Mouse (Mus musculus): ENCODE measurements around the gene Pwwp2b.

Pwwp2b gene

GRCm38 (mm10) chr7:139247881-139248614, at the start of gene Pwwp2b:
TSS of gene Pwwp2b (plus strand) at chr7:139248482.
- peak; percentile 75 for DNase-seq (ENCODE audit: low read depth, low spot score)

GRCm38 (mm10) chr7:139200108-139200507, 48.2 kb upstream of the Pwwp2b start:
- peak; percentile 70 for DNase-seq (ENCODE audit: low read depth, low spot score)

DNA sequence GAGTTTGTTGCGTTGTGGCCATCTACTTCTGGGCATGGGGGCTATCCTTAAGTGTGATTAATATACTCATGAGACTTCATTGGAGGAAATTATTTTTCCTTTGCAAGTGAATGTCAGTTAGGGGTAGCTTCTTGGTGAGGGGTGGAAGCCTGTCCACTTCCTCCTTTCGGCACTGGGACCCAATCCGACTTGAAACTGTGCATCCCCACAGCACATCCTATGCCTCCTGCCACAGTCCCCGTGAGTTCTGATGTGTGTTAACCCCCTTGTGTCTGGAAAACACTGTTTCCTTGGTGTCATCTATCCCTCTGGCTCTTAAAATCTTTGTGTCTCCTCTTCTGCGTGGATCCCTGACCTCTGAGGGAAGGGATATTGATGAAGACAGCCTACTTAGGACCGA, 47.1 kb upstream of the Pwwp2b start:
- DNase-seq (ENCODE audit: low read depth, low spot score): no peak

DNA sequence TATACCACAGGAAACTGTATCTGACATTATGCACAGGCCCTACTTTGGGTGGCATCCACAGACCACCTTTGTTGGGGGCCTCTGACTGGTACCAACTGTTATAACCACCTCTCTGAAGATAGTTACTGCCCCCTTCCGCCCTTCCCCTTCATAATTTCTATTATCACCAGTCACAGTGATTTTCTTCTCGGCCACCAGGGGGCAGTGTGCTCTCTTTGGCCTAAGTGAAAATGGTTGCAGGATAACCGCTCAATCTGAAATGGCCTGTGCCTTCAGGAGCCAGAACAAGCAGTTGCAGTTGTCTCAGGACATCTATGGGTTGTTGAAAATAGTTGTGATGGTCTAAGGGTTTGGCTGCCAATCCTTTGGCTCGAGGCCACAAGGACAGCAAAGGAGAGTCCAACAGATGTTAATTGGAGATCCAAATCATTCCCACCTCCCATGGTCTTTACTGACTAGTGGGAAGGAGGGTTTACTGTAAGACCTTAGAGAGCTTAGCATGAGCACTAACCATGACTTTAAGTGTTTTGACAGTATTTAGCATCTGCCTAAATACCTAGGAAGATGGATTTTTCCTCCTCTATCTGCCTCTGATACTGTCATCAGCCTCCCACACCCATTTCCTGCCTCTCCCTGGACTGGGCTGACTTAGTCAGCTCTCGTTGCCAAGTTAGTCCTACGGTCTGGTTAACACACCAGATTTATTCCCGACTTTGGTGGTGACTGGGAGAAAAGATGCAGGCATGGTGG, 40.1 kb upstream of the Pwwp2b start:
- peak; percentile 78 for DNase-seq (ENCODE audit: low read depth, low spot score)

DNA sequence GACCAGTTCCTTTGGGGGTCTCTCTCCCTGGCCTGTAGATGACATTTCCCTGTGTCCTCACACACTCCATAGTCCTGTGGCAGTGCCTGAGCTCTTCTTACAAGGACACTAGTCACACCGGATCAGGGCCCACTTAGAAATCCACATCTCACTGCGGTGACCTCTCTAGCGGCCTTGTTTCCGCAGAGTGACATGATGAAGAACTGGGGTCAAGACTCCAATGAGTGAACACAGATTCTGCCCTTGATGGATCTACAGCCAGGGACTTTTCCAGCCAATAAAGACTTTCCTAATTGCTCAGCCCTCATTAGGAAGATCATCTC, 39.5 kb upstream of the Pwwp2b start:
- no peak for DNase-seq (ENCODE audit: low read depth, low spot score)

DNA sequence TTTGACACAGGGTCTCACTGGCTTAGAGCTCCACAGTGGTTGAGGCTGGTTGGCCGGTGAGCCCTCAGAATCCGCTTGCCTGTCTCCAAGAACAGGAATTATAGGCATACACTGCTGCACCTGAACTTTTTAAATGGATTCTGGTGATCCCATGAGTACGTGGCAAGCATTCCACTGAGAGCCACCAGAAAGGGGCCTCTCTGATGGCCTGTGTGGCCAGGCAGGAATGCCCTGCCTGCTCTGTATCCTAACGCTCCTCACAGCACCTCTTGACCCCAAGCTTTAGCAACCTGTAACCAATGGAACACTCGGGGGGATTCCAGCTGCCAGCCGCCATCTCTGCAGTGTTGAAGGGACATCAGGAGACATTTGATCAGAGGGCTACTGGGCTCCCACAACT, 36.5 kb upstream of the Pwwp2b start:
- no peak for DNase-seq (ENCODE audit: low read depth, low spot score)

- DNase-seq (ENCODE audit: low read depth, low spot score): peak; percentile 100
Measured at GRCm38 (mm10) chr7:139212754-139213745, 35.2 kb upstream of the Pwwp2b start, which contains the start of the genes Lrrc27 and Stk32c. TSS of gene Lrrc27 (plus strand) at chr7:139212988. TSS of gene Stk32c (minus strand) at chr7:139213307.

DNA sequence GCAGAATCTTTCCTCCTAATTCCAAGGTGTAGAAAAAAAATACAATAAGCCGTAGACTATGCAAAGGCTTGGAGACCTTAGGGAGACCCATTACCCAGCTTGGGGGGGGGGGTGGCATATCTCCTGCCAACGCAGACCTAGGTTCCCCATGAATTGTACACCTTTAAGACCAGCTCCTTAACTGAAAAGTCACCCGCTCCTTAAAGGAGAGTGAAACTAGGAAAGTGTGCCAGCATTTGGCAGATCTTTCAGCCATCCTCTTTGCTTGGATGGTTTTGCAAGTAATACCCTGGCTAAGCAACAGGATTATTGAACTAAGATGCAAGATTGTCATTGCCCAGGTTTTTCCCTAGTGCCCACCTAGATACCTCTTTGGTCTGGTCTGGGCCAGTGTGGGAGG, 34.5 kb upstream of the Pwwp2b start:
- DNase-seq (ENCODE audit: low read depth, low spot score): no peak

DNA sequence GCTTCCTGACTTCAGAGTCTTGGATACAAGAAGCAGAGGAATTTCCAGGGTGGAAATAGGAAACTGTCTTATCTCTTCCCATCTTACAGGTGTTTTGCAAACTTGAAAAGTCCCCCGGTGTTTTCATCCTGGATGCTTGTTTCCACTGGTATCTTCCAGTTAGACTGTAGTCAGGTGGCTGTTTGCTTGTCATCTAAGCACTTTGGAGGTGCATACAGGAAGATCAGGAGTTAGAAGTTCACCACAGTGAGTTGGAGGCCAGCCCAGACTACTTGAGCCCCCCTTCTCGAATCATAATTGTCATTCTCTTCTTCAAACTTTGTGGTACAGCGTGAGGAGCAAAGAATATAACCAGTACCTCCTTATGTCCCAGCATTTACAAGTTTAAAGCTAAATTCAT, 34.1 kb upstream of the Pwwp2b start:
- DNase-seq (ENCODE audit: low read depth, low spot score): no peak

DNA sequence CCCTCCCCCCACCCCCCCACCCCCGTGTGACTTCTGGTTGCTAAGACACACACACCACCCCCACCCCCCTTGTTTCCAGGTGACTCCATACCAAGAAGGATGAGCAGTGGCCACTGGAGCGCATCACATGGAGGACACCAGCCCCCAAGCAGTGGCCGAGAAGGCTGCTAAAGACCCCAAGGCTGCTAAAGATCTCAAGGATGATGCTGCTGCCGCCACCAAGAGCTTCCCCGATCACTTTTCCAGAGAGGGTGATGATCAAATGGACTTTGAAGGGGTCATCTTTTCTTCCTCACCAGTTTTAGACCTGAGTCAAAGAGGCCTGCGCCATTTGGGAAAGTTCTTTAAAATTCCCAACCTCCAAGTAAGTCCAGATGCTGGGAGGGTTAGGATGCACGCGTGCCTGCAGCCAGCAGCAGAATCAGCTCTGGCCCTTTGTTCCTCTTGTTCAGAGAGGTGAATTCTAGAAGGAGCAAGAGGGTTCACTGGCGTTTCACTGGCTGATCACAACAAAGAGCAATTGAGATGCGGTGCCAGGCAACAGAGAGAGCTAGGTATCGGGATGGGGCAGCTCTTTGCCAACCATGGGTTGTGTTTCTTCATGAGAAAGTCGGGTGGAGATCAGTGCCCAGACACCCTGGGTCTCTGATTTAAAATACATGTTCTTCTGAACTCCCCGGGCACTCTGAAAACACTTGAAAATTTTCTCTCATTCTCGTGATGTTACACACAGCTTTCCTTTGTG, 33.5 kb upstream of the Pwwp2b start:
- no peak for DNase-seq (ENCODE audit: low read depth, low spot score)

GRCm38 (mm10) chr7:139215516-139215915, 32.8 kb upstream of the Pwwp2b start:
- no peak for DNase-seq (ENCODE audit: low read depth, low spot score)

GRCm38 (mm10) chr7:139215946-139216345, 32.3 kb upstream of the Pwwp2b start:
- no peak for DNase-seq (ENCODE audit: low read depth, low spot score)

DNA sequence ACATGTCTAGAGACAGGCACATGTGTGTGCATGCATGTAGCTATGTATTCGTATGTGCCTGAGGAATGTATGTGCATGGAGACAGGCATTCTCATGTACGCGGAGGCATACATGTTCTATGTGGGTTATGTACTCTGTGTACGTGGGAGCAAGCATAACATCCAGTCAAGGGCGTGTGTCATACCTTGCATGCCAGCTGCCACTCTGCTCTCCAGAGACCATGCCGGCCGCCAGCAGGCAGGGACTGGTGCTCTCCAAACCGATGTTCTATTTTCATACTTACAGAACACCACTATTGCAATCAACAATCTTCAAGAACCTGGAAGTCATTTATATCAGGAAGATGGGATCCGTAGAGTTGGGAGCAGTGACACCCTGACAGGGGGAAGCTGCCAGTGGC, 31.8 kb upstream of the Pwwp2b start:
- no peak for DNase-seq (ENCODE audit: low read depth, low spot score)

DNA sequence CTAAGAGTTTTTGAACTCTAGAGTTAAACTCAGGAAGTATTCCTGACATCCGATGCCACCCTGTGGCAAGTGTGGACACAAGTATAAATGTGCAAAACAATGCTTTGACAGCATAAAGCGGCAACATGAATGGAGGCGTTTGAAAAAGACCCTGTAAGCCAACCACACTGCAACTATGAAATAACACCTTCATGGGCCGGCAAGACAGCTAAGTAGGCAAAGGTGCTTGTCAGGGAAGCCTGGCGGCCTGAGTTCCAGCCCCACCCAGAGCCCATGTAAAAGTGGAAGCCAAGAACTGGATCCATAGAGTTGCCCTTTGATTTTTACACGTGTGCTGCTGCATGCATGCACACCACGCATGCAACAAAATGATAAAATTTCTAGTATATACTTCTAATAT, 31.2 kb upstream of the Pwwp2b start:
- no peak for DNase-seq (ENCODE audit: low read depth, low spot score)

- DNase-seq (ENCODE audit: low read depth, low spot score): no peak
Measured at GRCm38 (mm10) chr7:139218641-139219415, 29.5 kb upstream of the Pwwp2b start.

DNA sequence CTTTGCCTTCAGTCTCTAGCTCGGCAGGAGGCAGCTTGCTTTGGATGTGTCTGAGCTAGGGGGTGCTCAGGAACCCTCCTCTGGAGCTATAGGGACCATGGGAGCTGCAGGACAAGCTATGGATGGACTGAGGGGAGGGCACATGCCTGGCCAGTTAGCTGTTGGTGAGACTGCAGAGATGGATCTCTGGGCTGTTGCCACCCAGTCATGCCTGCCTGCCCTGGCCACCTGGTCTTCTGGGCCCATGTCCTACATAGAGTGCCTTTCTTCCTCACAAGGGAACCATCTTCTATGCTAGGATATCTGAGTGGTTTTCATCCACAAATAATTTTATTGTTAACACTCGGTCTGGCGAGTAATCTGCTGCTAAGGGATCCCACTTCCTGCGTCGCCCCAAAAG, 28.8 kb upstream of the Pwwp2b start:
- no peak for DNase-seq (ENCODE audit: low read depth, low spot score)

GRCm38 (mm10) chr7:139220303-139220702, 28.0 kb upstream of the Pwwp2b start:
- DNase-seq (ENCODE audit: low read depth, low spot score): peak; percentile 61

DNA sequence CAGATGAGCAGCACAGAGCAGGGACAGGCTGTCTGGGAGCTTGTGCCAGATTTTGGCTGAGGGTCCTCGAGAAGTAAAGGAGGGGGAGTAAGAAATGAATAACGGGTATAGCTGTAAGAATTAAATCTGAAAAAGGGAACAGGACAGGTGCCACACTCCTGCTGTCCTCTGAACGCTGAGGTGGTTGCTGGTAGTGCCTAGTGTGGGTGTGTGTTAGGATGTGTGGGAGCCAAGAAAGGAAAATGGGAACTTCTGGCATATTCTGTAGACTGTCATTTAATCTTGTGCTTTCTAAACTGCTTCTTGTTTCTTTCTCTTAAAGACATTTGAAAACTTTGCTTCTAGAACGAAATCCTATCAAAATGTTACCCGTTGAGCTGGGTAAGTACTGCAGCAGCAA, 27.2 kb upstream of the Pwwp2b start:
- DNase-seq (ENCODE audit: low read depth, low spot score): no peak

- DNase-seq (ENCODE audit: low read depth, low spot score): no peak
Measured at GRCm38 (mm10) chr7:139221856-139222255, 26.4 kb upstream of the Pwwp2b start.

- DNase-seq (ENCODE audit: low read depth, low spot score): no peak
Measured at GRCm38 (mm10) chr7:139222341-139222740, 25.9 kb upstream of the Pwwp2b start.
